Mouse (Mus musculus) cerebellum, adult 2 months (tissue): ENCODE measurements at regions not wholly inside any gene's neighbourhood (a gene's known extent, or its start where the extent isn't known, plus 50 kb on each side); places are given as distances from the start of the nearest gene placed in this dataset.

Experiments used
- CTCF ChIP-seq: fragments of 200-500 bp; IDR thresholded peaks from 2 replicates; pipeline ENCODE4 v1.5.1; 2011; ENCODE audit warnings: low read depth, mild to moderate bottlenecking, control low read depth, low read length, moderate library complexity, borderline replicate concordance; ENCODE audit not compliant: insufficient read depth
- POLR2A ChIP-seq: fragments of 200-500 bp; IDR thresholded peaks from 2 replicates; pipeline ENCODE4 v1.6.1; 2011; ENCODE audit warnings: low read length, control low read depth, borderline replicate concordance; ENCODE audit not compliant: insufficient read depth

DNA sequence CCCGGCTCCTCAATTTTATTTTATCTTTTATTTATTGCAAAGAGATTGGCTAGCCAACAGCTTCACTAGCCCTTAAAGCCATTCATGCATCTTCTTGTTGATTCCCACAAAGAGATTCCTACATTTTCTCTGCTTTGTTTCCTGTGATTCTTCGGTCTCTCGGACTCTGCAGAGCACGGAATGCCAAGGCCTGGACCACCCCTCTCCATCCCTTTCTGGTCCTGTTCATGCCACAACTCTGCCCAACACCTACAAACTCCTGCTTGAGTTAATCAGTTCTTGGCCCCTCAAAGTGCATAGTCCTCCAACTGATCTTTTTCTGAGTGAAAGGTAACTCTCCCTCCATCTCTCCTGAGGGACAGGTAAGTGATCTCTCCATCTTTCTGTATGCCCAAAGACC is 58.4 kb upstream of the Fer start:
- TF ChIP-seq CTCF: no peak
- TF ChIP-seq POLR2A: no peak
